Comparison of ENCODE assay signal across 15 mouse cellular contexts in genomic region chr1:99599696-99600489, GRCm38 (mm10).
"Had no signal": no experiment of that assay in that cellular context is flagged by ENCODE, and none has a peak within 500 bp of the region (broad histone marks: within the 10 kb centered on the region; RNA-seq: fewer than 3 reads in every experiment).

No protein-coding gene starts in this region.

- H3K4me2 ChIP-seq: lung, embryonic 15.5 days; midbrain, embryonic 11.5 days; midbrain, embryonic 13.5 days; midbrain, embryonic 15.5 days; neural tube, embryonic 12.5 days had no signal

- H3K27me3 ChIP-seq: lung, embryonic 15.5 days; megakaryocyte, embryonic 14.5 days; midbrain, embryonic 13.5 days; midbrain, embryonic 15.5 days; neural tube, embryonic 12.5 days had no signal

- H3K36me3 ChIP-seq: lung, embryonic 15.5 days; midbrain, embryonic 13.5 days; midbrain, embryonic 15.5 days; neural tube, embryonic 12.5 days had no signal

- H3K4me1 ChIP-seq: lung, embryonic 15.5 days; megakaryocyte, embryonic 14.5 days; midbrain, embryonic 13.5 days; midbrain, embryonic 15.5 days; neural tube, embryonic 12.5 days had no signal

- ATAC-seq: lung, postnatal 0 days; midbrain, embryonic 13.5 days; midbrain, embryonic 15.5 days had no signal

- H3K9ac ChIP-seq: lung, embryonic 15.5 days; midbrain, embryonic 13.5 days; midbrain, embryonic 15.5 days; neural tube, embryonic 12.5 days had no signal

- H3K9me3 ChIP-seq: lung, embryonic 15.5 days; megakaryocyte, embryonic 14.5 days; midbrain, embryonic 13.5 days; midbrain, embryonic 15.5 days; neural tube, embryonic 12.5 days had no signal

- H3K4me3 ChIP-seq: lung, embryonic 15.5 days; megakaryocyte, embryonic 14.5 days; midbrain, embryonic 13.5 days; midbrain, embryonic 15.5 days; neural tube, embryonic 12.5 days had no signal

- DNase-seq: lung, adult 2 months; lung, postnatal 14 days; lung, postnatal 36 days; right cerebral cortex, postnatal 14 days; thymus, adult 18-20 months; thymus, postnatal 14 days; thymus, postnatal 36 days had no signal

- H3K27ac ChIP-seq: lung, embryonic 15.5 days; macrophage; midbrain, embryonic 13.5 days; midbrain, embryonic 15.5 days; neural tube, embryonic 12.5 days had no signal
